Mouse (Mus musculus) heart, postnatal 36 days (tissue): ENCODE data around the gene Polr2j. TPM values are rescaled to one million over a fixed set of nuclear protein-coding genes. Genes with fewer than 3 reads are reported as not detected.

Experiments
- DNase-seq, 2 experiments: peaks; one replicate each; pipeline ENCODE4 v3.0.0; 2021 to 2022
- intact Hi-C: fragments of 180-260 bp; cut with DNase I; formaldehyde crosslinking; loops from one replicate; pipeline ENCODE4 v1.15.1; 2025
- total RNA-seq, 2 experiments: library from RNA; stranded (reverse); gene quantifications; 2 replicates each; pipeline ENCODE4 v1.2.3; 2021

Polr2j gene
- 10 to 100 TPM; 74.0 to 76.8 TPM for total RNA-seq

DNA sequence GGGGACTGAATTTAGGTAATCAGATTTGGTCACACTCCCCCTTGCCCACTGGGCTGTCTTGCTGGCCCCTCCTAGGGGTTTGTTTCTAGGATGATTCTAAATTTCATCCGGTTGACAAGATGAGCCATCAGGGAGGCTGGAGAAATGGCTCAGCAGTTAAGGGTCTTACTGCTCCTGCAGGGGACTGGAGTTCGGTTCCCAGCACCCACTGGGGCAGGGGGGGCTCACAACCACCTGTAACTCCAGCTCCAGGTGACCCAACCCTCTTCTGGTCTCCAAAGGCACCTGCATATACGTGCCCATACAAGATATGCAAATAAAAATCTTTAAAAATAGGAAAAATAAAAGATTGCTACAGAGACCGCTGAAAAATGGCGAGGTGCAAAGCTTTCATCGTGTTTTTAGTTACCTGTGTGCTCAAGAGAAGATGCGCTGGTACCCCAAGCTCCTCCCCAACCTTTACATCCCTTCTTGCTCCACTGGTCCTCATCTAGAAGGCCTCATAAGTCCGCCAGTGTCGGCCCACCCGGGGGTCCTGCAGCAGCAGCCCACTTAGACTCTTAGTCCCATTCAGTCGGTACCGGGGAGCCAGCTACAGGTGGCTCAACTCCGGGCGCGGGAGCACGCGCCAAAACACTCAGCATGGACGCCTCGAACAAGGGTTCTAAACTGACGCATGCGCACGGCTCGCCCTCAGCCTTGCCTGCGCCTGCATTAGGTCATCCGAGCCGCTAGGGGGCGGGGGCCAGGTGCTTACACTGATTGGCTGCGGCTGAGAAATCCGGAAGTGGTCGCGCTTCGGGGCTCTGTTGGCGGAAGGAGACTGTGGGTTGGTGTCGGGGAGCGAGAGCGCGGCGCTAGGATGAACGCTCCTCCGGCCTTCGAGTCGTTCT, at the start of gene Polr2j:
TSS of gene Polr2j (plus strand) at position 741 of the 893 bp plus-strand sequence.
- DNase-seq, result peak; percentile 97 to 98
- intact Hi-C loops, result no loop called here

- DNase-seq, result no peak
- intact Hi-C loops, result no loop called here
These were observed 47.0 kb upstream of the Polr2j start for GRCm38 (mm10) chr5:136069411-136069810.

- DNase-seq, result no peak
These were observed 43.4 kb upstream of the Polr2j start for GRCm38 (mm10) chr5:136073051-136073450.

GRCm38 (mm10) chr5:136073526-136073925, 42.9 kb upstream of the Polr2j start:
- intact Hi-C loops, result no loop called here
- DNase-seq, result no peak

More at GRCm38 (mm10) chr5:136073051-136073450, 43.4 kb upstream of the Polr2j start:
- intact Hi-C loops, result no loop called here

- no peak for DNase-seq
- intact Hi-C loops, result no loop called here
These were observed 41.4 kb upstream of the Polr2j start for GRCm38 (mm10) chr5:136075076-136075475.

GRCm38 (mm10) chr5:136076284-136076683, 40.1 kb upstream of the Polr2j start:
- intact Hi-C loops, result no loop called here
- DNase-seq, result no peak

GRCm38 (mm10) chr5:136077001-136077550, 39.4 kb upstream of the Polr2j start:
- no peak for DNase-seq
- intact Hi-C loops, result no loop called here

DNA sequence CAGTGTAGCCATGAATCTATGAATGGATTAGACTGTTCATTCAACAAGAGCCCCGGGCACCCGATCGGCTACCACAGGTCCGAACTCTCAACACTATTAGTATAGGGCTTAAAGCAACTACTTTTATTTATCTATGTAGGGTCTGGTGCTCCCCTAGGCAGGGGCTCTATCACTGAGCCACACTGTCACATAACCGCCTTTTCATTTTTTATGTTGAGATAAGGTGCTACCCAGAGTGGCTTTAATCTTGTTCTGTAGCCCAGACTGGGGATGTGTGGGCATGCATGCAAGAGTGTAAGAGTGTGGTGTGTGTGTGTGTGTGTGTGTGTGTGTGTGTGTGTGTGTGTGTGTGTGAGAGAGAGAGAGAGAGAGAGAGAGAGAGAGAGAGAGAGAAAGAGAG, 38.3 kb upstream of the Polr2j start:
- intact Hi-C loops, result no loop called here
- DNase-seq, result no peak

DNA sequence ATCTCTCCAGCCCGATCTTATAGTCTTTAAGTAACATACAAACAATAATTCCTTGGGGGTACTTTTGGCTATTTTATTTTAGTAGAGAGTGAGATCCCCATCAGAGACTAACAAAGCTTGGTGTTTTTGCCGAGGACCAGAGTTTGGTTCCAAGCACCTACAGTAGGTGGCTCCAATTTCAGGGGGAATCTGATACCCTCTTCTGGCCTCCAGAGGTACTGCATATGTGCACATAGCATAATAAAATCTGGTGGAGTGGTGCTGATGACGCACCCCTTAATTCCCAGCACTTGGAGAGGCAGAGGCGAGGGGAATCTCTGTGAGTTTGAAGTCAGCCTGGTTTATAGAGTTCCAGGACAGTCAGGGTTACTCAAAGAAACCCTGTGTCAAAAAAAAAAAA, 34.1 kb upstream of the Polr2j start:
- no peak for DNase-seq
- intact Hi-C loops, result no loop called here

DNA sequence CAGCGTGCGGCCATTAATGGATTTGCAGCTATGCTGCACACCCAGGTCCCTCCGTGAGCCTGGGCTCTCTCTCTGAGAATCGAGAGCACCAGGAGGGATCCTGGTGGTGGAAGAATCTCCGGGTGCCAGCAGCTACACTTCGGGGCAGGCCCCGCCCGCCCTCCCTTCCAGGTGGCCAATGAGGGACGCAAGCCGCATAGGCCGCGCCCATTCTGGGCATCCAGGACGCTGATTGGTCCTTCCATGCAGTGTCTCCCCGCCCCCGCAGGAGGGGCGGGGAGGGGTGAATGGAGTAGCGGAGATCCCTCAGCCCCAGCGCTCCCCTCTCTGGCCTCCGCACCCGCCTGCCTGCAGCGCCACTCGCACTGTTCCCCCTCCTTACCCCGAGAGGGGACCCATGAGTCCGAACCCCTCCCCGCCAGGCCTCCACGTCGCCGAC, 32.7 kb upstream of the Polr2j start, which contains the start of gene Rasa4:
TSS of gene Rasa4 (plus strand) at position 248 of the 439 bp plus-strand sequence.
- peak; percentile 88 to 90 for DNase-seq
- intact Hi-C loops, result no loop called here

DNA sequence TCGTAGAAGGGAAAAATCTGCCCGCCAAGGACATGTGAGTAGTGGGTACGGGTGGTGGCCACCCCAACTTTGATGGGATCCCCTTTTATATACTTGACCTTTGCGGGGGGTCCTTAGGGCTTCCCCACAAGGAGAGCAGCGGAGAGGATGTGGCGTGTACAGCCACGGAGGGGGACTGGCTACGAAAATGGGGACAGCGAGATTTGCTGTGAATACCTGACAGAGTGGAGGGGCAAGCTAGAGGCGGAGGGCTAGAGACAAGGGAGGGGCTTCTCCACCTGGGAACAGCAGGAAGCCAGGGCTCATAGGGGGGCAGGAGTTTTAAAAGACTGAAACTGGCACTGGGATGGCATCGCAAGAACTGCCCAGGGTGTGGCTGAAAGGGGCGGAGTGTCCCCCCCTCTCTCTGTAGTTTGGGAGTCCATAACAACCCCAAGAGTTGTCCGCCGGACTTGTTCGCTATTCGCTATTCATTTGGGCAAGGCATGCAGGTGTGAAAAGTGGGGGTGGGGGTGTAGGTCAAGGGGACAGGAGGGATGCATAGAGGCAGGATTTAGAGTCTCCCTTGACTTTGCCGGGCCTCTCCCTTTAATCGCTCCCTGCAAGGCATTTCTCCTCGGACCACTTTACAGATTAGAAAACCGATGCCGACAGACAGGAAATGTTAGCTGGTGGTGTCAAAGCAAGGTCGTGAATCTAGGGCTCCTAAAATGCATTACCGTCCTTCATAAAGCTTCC, 32.1 kb upstream of the Polr2j start:
- intact Hi-C loops, result no loop called here
- DNase-seq, result peak in 1 of 2 experiments; percentile 25

DNA sequence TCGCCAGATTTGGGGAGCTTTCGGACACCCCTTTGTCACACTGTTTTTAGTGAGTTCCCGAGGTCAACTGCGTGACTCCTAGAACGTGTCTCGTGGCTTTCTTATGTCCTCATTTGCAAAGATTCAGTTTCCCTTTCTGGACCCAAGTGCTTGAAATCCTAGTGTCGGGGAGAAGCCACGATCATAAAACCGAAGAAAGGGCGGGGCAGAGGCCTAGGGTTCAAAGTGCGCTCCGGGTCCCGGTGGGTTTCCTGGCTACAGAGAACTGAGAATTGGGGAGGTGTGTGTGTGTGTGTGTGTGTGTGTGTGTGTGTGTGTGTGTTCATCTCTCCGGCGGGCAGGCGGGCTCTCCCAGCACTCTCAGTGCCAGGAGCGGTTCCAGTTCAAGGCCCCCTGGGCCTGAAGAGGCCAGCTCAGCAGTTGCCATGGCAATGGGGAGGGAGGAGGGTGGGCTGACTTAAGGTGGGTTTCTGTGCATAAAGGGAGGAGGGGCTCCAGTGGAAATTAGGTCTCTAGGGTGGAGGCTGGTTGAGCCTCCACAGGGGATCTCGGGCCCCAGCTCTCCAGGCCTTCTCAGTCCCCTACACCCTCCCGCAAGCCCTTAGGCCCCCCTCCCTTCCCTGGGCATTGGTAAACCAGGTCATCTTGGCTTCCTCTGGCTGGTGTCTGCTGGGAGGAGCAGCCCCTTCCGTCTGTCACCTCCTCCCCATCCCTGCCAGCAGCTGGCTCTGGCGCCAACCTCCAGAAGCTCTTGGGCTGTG, 31.4 kb upstream of the Polr2j start:
- intact Hi-C loops, result no loop called here
- no peak for DNase-seq

DNA sequence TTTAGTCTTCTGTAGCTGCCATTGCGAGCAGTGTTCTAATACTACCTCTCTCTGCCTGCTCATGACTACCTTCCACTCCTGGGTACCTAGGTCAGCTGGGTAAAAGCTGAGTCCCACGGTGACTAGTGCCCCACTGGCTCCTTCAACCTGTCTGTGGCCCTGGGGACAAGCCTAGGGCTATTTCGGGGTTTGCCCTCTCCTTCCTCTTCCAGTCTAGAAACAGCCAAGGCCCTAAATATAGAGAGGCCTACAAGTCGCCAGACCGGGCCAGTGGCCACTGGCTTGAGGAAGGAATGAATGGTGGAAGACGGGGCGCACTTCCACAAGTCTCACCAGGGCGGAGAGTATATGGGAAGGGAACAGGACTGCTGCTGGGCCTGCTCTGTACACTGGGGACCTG, 30.1 kb upstream of the Polr2j start:
- intact Hi-C loops, result no loop called here
- no peak for DNase-seq

GRCm38 (mm10) chr5:136088821-136089575, 27.4 kb upstream of the Polr2j start:
- intact Hi-C loops, result no loop called here
- no peak for DNase-seq

DNA sequence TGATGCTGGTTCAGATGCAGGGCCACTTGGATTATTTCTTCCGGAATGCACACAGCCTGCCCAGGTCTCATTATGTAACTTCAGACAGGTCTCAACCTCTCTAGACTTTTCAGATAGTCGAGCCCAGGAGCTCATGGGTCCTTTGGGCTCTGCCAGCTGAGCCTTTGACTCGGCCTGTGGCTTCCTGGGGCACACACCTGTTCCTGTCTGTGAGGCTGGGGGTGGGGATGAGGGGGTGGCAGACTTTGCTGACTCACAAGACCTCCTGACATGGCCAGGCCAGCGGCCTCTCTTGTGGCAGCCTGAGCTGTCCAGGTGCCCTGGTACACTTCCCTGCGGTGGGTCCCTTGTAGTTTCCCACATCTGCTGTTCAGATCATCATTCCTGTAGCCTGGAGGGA, 24.5 kb upstream of the Polr2j start:
- intact Hi-C loops, result no loop called here
- DNase-seq, result no peak

- intact Hi-C loops, result no loop called here
- DNase-seq, result no peak
These were observed 22.0 kb upstream of the Polr2j start for GRCm38 (mm10) chr5:136094249-136095010.

GRCm38 (mm10) chr5:136095089-136095488, 21.3 kb upstream of the Polr2j start:
- intact Hi-C loops, result no loop called here
- no peak for DNase-seq

DNA sequence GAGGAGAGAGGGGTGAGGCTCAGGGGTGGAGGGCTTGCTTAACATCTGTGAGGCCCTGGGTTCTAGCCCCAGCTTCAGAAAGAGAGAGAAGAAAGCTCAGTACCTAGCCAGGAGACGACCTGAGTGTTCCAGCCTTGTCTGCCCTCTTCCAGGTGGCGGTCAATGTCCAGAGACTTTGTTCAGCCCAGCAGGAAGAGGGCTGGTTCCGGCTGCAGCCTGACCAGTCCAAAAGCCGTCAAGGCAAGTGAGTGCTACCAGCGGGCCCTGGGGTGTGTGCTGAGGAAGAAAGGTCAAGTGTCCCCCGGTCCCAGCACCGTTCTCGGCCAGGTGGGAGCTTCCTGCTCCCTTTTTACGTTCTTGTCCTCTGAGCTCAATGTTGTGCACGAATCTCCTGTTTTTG, 17.9 kb upstream of the Polr2j start:
- intact Hi-C loops, result no loop called here
- DNase-seq, result no peak
